Mouse (Mus musculus) leukemia stem cell, adult 10-12 weeks (primary cell): Measurements from ENCODE around the gene Cytip. TPM values are rescaled to one million over a fixed set of nuclear protein-coding genes. Genes with fewer than 3 reads are reported as not detected.

Experiments
- polyA plus RNA-seq: library from polyadenylated mRNA; stranded (reverse); fragments of >175 nt; gene quantifications from 2 replicates; pipeline ENCODE4 v1.2.3, GENCODE M21; 2012; ENCODE audit warnings: low replicate concordance

Cytip gene
- 0.29 and 4.4 TPM in 2 replicates for polyA plus RNA-seq

GRCm38 (mm10) chr2:58195346-58195745, at the start of gene Cytip:
Cytip (minus strand) TSS chr2:58195532.

Other genes with a start within 250 kb of the Cytip start
- 0.05 TPM in 1 of 2 replicates, not detected in the other for gene Galnt5, start 197.6 kb downstream of the Cytip start, polyA plus RNA-seq
- not detected in 2 replicates for gene Ermn, start 142.7 kb downstream of the Cytip start, polyA plus RNA-seq
- gene Acvr1c, start 162.4 kb upstream of the Cytip start, polyA plus RNA-seq = not detected in 2 replicates